Mouse (Mus musculus) hindbrain, embryonic 16.5 days (tissue): ENCODE measurements at regions not wholly inside any gene's neighbourhood (a gene's known extent, or its start where the extent isn't known, plus 50 kb on each side); places are given as distances from the start of the nearest gene placed in this dataset.

Experiments used
- ATAC-seq: fragments of 200-750 bp; cut with Nextera tagmentation; 2 replicates; pipeline ENCODE4 v1.8.0; 2017; ENCODE audit warnings: moderate TSS enrichment, moderate library complexity
- H3K27ac ChIP-seq: fragments of 300-500 bp; sonication (generic); 2 replicates; pipeline ENCODE4 v1.5.1; 2014; ENCODE audit warnings: low read depth, mild to moderate bottlenecking, control low read depth, low read length, moderate library complexity
- H3K27me3 ChIP-seq: fragments of 300-500 bp; sonication (generic); replicated peaks from 2 replicates; pipeline ENCODE4 v1.6.1; 2014; ENCODE audit warnings: low read length; ENCODE audit not compliant: control insufficient read depth, insufficient read depth
- H3K36me3 ChIP-seq: fragments of 300-500 bp; sonication (generic); 2 replicates; pipeline ENCODE4 v1.6.1; 2014; ENCODE audit warnings: mild to moderate bottlenecking, low read length, moderate library complexity, mixed read lengths; ENCODE audit not compliant: control insufficient read depth, insufficient read depth
- H3K4me1 ChIP-seq: fragments of 300-500 bp; sonication (generic); 2 replicates; pipeline ENCODE4 v1.6.1; 2014; ENCODE audit warnings: low read depth, low read length; ENCODE audit not compliant: control insufficient read depth, insufficient read depth
- H3K4me2 ChIP-seq: fragments of 300-500 bp; sonication (generic); 2 replicates; pipeline ENCODE4 v1.6.1; 2014; ENCODE audit warnings: mild to moderate bottlenecking, low read length, control low read depth, moderate library complexity
- H3K4me3 ChIP-seq: fragments of 300-500 bp; sonication (generic); 2 replicates; pipeline ENCODE4 v1.5.1; 2014; ENCODE audit warnings: mild to moderate bottlenecking, low read length, control low read depth, moderate library complexity
- H3K9ac ChIP-seq: fragments of 300-500 bp; sonication (generic); 2 replicates; pipeline ENCODE4 v1.6.1; 2014; ENCODE audit warnings: low read depth, mild to moderate bottlenecking, control low read depth, low read length, moderate library complexity
- H3K9me3 ChIP-seq: fragments of 300-500 bp; sonication (generic); 2 replicates; pipeline ENCODE4 v1.6.1; 2014; ENCODE audit warnings: mild to moderate bottlenecking, low read length, moderate library complexity; ENCODE audit not compliant: control insufficient read depth
- WGBS: fragments of 180-500 bp; shearing (Covaris S2); extraction: QIAGEN DNeasy Blood & Tissue Kit; methylation state at CpG from one replicate; pipeline ENCODE4 v1.1.7; 2014; 5-methylcytosine and 5-hydroxymethylcytosine counted together

DNA sequence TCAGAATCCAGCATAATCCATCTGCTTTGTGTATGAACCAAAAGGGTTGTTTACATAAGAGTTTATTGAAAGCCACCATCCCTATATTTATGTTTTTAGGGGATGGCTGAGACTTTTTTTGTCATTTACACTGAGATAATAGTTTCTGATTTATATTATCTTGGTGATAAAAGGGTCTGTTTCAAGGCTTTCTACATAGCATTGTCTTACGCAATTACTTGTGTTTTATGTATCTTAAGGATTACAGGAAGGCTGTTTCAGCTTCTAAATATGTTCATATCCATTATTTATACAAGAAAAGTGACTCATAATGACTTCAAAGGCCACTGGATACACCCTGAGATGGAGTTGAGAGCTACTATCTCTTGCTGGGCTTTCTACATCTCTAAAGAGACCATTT is 399.3 kb upstream of the Akr1e1 start:
- Histone ChIP-seq H3K36me3 (no peaks in the 10 kb centered on the region), H3K4me2 (no peak overlapping the region), H3K27me3 (no peaks in the 10 kb centered on the region), H3K4me3 (no peak overlapping the region), H3K9ac (no peak overlapping the region), H3K27ac (no peak overlapping the region), H3K9me3 (no peaks in the 10 kb centered on the region), H3K4me1 (no peaks in the 10 kb centered on the region)
- no peak for ATAC-seq
- 93% methylated on average over 1 of the region's 1 CpGs for WGBS

DNA sequence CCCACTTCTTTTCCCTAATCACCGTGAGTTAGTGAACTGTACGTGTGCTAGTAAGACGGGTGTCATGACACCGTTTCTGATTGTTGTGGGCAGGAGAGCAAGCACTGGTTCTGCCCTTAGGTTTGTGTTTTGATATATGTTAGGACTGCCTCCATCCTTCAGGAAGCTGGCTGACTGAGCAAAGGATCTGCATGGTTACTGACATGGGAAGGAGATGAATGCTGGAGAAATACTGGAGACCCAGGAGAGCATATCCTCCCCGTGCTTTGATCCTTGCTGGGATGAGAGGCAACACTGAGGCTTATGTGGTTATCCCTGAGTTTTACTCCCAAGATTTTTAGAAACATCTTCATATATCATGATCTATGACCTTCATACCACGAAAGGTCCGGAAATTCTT is 413.5 kb upstream of the Akr1e1 start:
- ATAC-seq, result no peak
- Histone ChIP-seq H3K4me3 (no peak overlapping the region), H3K36me3 (no peaks in the 10 kb centered on the region), H3K27ac (no peak overlapping the region), H3K4me2 (no peak overlapping the region), H3K9me3 (no peaks in the 10 kb centered on the region), H3K9ac (no peak overlapping the region), H3K27me3 (no peaks in the 10 kb centered on the region), H3K4me1 (no peaks in the 10 kb centered on the region)
- 85% methylated on average over 7 of the region's 7 CpGs for WGBS

DNA sequence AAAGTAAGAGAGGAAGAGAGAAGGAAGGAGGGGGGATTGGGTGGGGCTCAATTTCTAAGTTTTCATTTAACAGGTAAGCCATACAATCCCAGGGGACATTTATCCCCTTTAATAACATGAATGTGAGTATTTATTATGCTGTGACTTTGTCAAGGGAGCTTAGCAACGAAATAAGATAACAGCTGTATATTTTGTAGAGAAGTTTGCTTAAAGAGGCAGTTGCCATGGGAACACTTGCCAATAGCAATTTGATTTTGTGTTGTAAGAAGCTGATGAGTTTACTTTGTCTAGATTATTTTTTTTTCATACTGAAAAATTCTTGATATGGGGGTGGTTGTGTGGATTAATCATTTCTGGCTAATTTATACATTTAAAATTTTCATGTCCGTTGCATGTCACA is 450.9 kb upstream of the Akr1e1 start:
- Histone ChIP-seq H3K9ac (no peak overlapping the region), H3K27me3 (no peaks in the 10 kb centered on the region), H3K36me3 (no peaks in the 10 kb centered on the region), H3K4me2 (no peak overlapping the region), H3K4me1 (no peaks in the 10 kb centered on the region), H3K27ac (no peak overlapping the region), H3K4me3 (no peak overlapping the region), H3K9me3 (no peaks in the 10 kb centered on the region)
- ATAC-seq, result no peak
- 58% methylated on average over 2 of the region's 2 CpGs for WGBS

DNA sequence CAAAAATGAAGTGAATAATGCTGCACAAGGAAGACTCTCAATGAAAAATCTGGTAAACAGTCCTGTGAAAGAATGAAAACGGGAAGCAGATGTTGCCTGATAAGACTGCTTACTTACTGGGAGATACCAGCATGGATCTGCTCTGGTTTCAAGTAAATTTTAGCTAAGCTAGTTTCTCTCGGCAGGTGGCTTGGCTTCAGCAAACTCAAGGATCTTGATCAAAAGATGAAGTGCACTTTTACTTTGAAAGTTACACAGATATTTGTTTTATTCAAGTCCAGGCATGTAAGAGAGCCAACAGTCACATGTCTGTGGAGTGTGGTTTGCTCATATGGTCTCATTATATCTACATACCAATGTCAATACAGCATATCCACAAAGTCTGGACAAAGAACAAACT is 451.5 kb upstream of the Akr1e1 start:
- no peaks in the 10 kb centered on the region for H3K9me3 ChIP-seq
- no peak overlapping the region for H3K9ac ChIP-seq
- 67% methylated on average over 2 of the region's 2 CpGs for WGBS
- H3K27me3 ChIP-seq, result no peaks in the 10 kb centered on the region
- no peak for ATAC-seq
- no peak overlapping the region for H3K27ac ChIP-seq
- H3K4me3 ChIP-seq, result no peak overlapping the region
- H3K36me3 ChIP-seq, result no peaks in the 10 kb centered on the region
- H3K4me1 ChIP-seq, result no peaks in the 10 kb centered on the region
- no peak overlapping the region for H3K4me2 ChIP-seq

DNA sequence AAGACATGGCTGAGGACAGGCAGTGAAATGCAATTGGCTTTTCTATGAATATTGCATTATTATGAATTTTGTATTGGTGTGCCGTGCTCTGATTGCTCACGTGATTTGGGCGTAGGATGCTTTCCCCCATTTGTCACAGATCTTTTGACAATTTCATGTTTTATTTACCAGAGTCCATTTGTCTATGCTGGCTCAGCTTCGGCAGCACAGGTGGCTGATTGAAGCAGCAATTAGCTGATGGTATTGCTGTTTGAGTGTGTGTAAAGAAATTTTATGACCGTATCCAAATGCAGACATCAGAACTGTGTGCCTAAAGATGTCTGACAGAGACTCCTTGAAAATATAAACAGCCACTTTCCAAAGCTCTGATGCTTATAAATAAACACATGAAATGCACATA is 498.5 kb upstream of the Akr1e1 start:
- Histone ChIP-seq H3K4me1 (no peaks in the 10 kb centered on the region), H3K27me3 (no peaks in the 10 kb centered on the region), H3K4me2 (no peak overlapping the region), H3K36me3 (no peaks in the 10 kb centered on the region), H3K9me3 (no peaks in the 10 kb centered on the region), H3K9ac (no peak overlapping the region), H3K27ac (no peak overlapping the region), H3K4me3 (no peak overlapping the region)
- ATAC-seq, result no peak
- WGBS, result 56% methylated on average over 5 of the region's 5 CpGs

DNA sequence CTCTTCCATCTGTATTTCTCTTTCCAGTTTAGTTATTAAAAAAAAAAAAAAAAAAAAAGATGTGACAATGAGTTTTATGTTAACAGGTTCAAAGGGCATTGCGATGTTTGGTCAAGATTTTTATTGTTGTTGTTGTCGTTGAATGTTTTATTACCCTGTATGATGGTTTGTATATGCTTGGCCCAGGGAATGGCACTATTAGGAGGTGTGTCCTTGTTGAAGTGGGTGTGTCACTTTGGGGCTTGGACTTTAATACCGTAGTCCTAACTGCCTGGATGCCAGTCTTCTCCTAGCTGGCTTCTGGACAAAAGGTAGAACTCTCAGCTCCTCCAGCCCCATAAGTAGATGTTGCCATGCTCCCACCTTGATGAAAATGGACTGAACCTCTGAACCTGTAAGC is 545.9 kb upstream of the Akr1e1 start:
- Histone ChIP-seq H3K36me3 (no peaks in the 10 kb centered on the region), H3K27me3 (no peaks in the 10 kb centered on the region), H3K4me1 (no peaks in the 10 kb centered on the region), H3K27ac (no peak overlapping the region), H3K4me2 (no peak overlapping the region), H3K9me3 (no peaks in the 10 kb centered on the region), H3K9ac (no peak overlapping the region), H3K4me3 (no peak overlapping the region)
- ATAC-seq, result no peak
- WGBS, result 87% methylated on average over 3 of the region's 3 CpGs

DNA sequence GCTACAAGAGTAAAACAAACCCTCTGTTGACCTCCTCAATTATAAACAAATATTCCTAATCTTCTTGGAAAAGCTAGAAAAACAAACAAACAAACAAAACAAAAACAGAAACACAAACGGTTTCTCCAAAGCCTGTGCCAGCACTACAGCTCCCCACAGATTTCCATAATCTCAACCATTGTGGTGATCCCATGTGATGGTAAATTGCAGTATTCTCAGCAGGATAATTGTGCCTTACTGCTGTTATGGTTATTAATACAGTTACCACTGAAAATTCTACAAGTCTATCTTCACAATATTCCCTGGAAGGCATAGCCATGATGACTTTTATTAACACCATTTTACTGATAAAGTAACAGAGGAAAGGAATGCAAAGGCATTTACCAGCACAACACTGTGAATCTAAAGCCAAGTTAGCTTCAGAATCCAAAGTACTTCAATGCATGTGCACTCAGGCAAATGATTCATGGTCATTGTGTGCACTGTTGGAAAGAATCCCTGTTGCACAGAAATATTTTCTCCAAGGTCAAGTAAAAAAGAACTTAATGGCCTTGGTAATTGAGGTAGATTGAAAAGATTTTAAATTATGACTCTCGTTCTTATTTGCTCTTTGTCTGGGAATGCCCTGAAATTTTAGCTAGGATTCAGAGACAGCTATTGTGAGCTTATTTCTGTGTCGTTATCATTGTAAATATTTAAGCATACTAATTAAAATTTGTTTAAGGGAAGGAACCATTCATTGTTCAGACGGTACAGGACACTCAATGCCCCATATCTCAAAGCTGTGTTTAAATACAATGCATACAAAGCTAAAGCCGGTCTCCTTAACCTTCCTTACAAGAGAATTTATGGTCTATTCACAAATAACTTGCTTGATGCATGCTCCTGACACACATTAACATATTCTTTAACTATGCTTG is 551.1 kb upstream of the Akr1e1 start:
- no peaks in the 10 kb centered on the region for H3K9me3 ChIP-seq
- no peak; the same call in 1 of the 2 replicates for ATAC-seq
- H3K9ac ChIP-seq, result no peak overlapping the region
- H3K27ac ChIP-seq, result no peak overlapping the region
- no peak overlapping the region for H3K4me2 ChIP-seq
- 26% methylated on average over 5 of the region's 5 CpGs for WGBS
- H3K36me3 ChIP-seq, result no peaks in the 10 kb centered on the region
- no peak overlapping the region for H3K4me3 ChIP-seq
- no peaks in the 10 kb centered on the region for H3K27me3 ChIP-seq
- H3K4me1 ChIP-seq, result no peaks in the 10 kb centered on the region

DNA sequence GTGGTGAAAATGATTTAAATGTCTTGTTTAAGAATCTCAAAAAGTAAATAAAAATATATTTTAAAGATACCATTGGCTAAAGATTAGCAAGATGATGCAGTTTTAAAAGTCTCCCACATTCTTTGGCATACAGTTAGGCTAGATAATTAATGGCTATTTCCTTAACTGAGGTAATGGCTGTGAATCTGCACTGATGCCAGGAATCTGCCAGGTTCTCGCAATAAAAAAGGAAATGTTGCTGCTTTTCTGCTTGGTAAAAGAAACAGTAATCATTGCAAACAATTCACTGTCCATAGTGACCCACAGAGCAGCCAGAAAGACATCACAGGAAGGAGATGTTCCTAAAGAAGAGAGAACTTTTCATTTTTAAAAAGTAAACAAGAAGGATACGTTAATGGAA is 557.7 kb upstream of the Akr1e1 start:
- Histone ChIP-seq H3K27me3 (no peaks in the 10 kb centered on the region), H3K4me1 (no peaks in the 10 kb centered on the region), H3K4me3 (no peak overlapping the region), H3K9ac (no peak overlapping the region), H3K4me2 (no peak overlapping the region), H3K9me3 (no peaks in the 10 kb centered on the region), H3K36me3 (no peaks in the 10 kb centered on the region), H3K27ac (no peak overlapping the region)
- WGBS, result 78% methylated on average over 2 of the region's 2 CpGs
- no peak for ATAC-seq

DNA sequence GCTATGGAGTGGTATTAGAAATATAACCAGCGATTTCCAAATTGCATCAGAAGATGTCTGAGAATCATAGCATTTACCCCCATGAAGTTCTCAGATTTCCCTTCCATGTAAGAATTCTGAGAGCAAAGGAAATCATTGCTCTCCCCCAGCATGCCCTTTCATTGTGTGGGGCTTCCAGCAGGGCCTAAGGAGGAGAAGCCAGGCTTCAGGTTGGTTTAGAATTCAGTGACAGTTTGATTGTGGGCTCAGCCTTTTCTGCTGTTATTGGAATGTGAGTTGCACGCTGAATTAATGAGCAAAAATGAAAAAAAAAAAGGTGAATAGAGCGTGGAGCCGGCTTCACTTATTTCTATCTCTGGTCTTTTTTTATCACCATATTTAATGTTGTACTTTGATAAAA is 570.0 kb upstream of the Akr1e1 start:
- H3K36me3 ChIP-seq, result no peaks in the 10 kb centered on the region
- H3K27ac ChIP-seq, result no peak overlapping the region
- 51% methylated on average over 4 of the region's 4 CpGs for WGBS
- H3K27me3 ChIP-seq, result no peaks in the 10 kb centered on the region
- no peaks in the 10 kb centered on the region for H3K4me1 ChIP-seq
- no peak for ATAC-seq
- no peak overlapping the region for H3K9ac ChIP-seq
- no peak overlapping the region for H3K4me3 ChIP-seq
- no peak overlapping the region for H3K4me2 ChIP-seq
- H3K9me3 ChIP-seq, result no peaks in the 10 kb centered on the region
